Mouse (Mus musculus) skeletal muscle tissue, adult 2 months (tissue): ENCODE data around the gene Smim1.

ENCODE experiments used
- DNase-seq: peaks from one replicate; pipeline ENCODE4 v3.0.0-alpha.2; 2012; ENCODE audit warnings: low read depth, low spot score

The Smim1 gene

GRCm38 (mm10) chr4:154021432-154021831, 4.6 kb downstream of the Smim1 start:
- DNase-seq: no peak

- DNase-seq: no peak
Measured at GRCm38 (mm10) chr4:154019571-154019970, 6.5 kb downstream of the Smim1 start.

- DNase-seq: peak; percentile 49
Measured at GRCm38 (mm10) chr4:154015476-154015875, 10.6 kb downstream of the Smim1 start.

GRCm38 (mm10) chr4:154012132-154012882, 13.7 kb downstream of the Smim1 start:
- DNase-seq: no peak

GRCm38 (mm10) chr4:154011646-154012089, 14.4 kb downstream of the Smim1 start, which contains the start of gene Lrrc47:
Lrrc47 (plus strand) TSS chr4:154011731.
- DNase-seq: peak; percentile 78

GRCm38 (mm10) chr4:154010907-154011645, 15.0 kb downstream of the Smim1 start:
- DNase-seq: no peak

- no peak for DNase-seq
Measured at GRCm38 (mm10) chr4:154007759-154008158, 18.3 kb downstream of the Smim1 start.

GRCm38 (mm10) chr4:154006264-154006663, 19.8 kb downstream of the Smim1 start:
- DNase-seq: no peak

GRCm38 (mm10) chr4:154005488-154005887, 20.5 kb downstream of the Smim1 start:
- no peak for DNase-seq

- DNase-seq: no peak
Measured at GRCm38 (mm10) chr4:153993505-153993904, 32.5 kb downstream of the Smim1 start.

GRCm38 (mm10) chr4:153992715-153993114, 33.3 kb downstream of the Smim1 start:
- no peak for DNase-seq

GRCm38 (mm10) chr4:153980470-153980869, 45.6 kb downstream of the Smim1 start:
- no peak for DNase-seq

- DNase-seq: no peak
Measured at GRCm38 (mm10) chr4:153979243-153979642, 46.8 kb downstream of the Smim1 start.

GRCm38 (mm10) chr4:153975768-153976167, 50.3 kb downstream of the Smim1 start:
- no peak for DNase-seq

- no peak for DNase-seq
Measured at GRCm38 (mm10) chr4:153975292-153975662, 50.8 kb downstream of the Smim1 start.

GRCm38 (mm10) chr4:153974431-153975291, 51.4 kb downstream of the Smim1 start, which contains the start of the genes Dffb and Cep104:
Dffb (minus strand) TSS chr4:153975126.
Cep104 (plus strand) TSS chr4:153975194.
- peak; percentile 92 for DNase-seq
